Mouse (Mus musculus) left cerebral cortex, adult 9 months (tissue): Measurements from ENCODE around the gene Pax5.

Experiments
- DNase-seq, 2 experiments: peaks; one replicate each; pipeline ENCODE4 v3.0.0; 2022; ENCODE audit warnings: low spot score in 2 of 2

Pax5 gene

DNA sequence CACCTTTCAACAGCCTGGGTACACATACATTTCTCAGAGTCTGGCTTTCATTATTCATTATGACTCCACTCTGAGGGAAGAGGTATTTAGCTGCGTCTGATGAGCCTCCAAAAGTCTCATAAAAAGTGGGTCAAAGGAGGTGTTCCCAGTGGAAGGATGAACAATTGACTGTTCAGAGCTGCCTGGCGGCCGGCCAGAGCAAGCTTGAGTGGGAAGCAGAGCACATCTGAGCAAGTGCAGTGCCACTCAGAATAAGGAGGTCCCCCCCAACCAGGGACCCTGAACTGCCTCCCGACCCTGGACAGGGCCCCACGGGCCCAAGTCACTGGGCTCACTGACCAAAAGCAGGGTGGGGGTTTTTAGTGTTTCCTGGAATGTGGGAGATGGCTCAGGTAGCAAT, 109.4 kb downstream of the Pax5 start:
- peak; percentile 19 to 56 for DNase-seq

DNA sequence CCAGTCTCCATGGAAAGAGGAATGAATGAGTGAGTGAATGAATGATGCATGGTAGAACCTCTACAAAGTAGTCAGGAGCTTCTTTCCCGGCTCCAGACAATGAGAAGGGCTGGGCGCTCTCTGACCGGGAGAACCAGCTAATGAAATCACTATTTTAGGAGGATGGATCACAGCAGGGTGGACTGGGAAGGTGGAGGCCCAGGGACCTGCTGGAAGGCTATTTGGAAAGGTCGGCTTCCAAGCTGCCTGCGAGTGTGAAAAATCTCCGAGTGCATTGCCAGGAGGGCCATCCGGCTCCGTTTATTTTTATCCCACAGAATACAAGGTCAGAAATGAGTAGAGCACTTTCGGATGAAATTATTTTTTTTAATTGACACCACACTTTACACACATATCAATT, 112.3 kb downstream of the Pax5 start:
- no peak for DNase-seq

DNA sequence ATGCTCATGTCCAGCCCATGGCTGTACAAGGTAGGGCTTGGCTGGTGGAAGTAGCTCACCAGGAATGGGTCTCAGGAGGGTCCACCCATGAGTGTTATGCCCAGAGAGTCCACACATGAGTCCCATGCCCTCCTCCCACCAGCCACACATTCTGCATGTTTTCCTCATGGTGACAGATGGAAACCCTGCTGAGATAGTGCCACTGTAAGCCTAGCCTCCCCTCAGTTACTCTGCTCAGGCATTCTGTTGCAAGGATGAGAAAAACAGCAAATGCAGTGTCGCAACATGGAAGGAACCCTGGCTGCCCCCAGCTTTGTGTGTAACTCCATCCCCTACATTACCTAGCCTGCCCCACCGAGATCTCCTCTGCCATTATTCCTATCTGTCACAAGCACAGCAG, 117.2 kb downstream of the Pax5 start:
- DNase-seq: no peak

GRCm38 (mm10) chr4:44582687-44583086, 127.6 kb downstream of the Pax5 start:
- no peak for DNase-seq

- DNase-seq: no peak
These were observed 131.7 kb downstream of the Pax5 start for GRCm38 (mm10) chr4:44578591-44578990.

- peak in 1 of 2 experiments; percentile 22 for DNase-seq
These were observed 133.0 kb downstream of the Pax5 start for GRCm38 (mm10) chr4:44577293-44577692.

DNA sequence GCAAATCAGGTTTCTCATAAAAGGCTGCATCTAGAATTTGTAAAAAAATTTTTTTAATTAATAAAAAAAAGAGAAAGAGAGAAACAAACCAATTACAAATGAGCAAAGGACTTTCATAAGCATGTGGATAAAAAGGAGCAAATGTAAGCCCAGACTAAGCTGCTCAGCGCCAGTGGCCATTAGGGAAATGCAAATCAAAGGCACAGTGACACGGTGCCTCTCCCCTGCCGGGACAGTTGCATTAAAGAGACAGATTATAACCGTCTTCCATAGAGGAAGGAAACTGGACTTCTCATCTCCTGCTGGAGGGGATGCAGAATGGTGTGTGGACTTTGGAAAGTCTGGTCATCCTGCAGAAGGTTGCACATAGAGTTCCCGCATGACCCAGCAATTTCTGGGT, 133.5 kb downstream of the Pax5 start:
- no peak for DNase-seq

- no peak for DNase-seq
These were observed 137.3 kb downstream of the Pax5 start for GRCm38 (mm10) chr4:44573017-44573416.

GRCm38 (mm10) chr4:44572373-44572772, 137.9 kb downstream of the Pax5 start:
- DNase-seq: no peak

DNA sequence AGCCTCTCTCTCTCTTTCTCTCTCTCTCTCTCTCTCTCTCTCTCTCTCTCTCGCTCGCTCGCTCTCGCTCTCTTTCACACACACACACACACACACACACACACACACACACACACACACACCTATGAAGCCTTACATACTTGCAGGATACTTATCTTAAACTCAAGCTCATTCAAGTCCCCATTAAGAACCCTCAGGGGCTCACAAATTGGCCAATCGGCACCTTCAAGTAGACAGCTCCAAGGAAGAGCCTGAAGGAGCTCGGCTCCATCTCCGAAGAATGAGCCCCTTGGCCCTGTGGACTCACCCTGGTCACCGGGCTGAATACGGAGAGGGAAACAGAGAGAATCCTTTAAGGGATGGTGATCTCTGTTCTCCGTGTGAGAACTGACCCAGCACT, 141.1 kb downstream of the Pax5 start:
- DNase-seq: no peak

DNA sequence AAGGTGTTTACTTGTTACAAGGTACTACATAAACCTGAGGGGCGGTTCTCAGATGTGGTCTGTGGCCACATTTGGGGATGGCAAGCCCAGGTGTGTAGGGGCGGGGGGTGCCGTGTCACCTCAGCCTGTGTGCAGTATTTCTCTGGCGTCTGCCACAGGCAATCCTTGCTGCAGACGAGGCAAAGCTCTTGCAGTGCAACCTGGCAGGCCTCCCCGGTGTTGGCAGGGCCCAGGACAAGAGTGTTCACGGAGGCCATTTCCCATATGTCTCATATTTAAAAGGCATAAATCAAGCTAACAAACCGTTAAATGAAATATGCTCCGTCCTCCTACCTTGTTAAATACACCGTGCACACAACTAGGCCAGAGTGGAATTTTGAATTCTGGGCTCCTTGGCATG, 141.6 kb downstream of the Pax5 start:
- no peak for DNase-seq

DNA sequence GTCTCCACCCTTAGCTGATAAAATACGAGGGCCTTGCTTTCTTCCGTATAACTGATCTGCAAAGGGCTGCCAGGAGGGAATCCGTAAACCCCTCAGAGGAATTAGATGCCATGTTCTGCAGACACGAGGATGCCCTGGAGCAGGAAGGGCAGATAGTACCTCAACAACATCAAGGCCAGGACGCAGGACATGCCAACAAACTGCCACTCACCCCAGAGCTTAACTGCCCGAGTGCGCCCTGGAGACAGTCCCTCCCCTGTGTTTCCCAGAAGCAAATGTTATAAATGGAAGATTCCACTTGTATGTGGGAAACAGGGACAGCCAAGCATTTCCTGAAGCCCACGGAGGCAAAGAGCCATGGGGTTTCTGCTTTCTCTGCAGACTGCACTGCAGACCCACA, 143.9 kb downstream of the Pax5 start:
- no peak for DNase-seq

DNA sequence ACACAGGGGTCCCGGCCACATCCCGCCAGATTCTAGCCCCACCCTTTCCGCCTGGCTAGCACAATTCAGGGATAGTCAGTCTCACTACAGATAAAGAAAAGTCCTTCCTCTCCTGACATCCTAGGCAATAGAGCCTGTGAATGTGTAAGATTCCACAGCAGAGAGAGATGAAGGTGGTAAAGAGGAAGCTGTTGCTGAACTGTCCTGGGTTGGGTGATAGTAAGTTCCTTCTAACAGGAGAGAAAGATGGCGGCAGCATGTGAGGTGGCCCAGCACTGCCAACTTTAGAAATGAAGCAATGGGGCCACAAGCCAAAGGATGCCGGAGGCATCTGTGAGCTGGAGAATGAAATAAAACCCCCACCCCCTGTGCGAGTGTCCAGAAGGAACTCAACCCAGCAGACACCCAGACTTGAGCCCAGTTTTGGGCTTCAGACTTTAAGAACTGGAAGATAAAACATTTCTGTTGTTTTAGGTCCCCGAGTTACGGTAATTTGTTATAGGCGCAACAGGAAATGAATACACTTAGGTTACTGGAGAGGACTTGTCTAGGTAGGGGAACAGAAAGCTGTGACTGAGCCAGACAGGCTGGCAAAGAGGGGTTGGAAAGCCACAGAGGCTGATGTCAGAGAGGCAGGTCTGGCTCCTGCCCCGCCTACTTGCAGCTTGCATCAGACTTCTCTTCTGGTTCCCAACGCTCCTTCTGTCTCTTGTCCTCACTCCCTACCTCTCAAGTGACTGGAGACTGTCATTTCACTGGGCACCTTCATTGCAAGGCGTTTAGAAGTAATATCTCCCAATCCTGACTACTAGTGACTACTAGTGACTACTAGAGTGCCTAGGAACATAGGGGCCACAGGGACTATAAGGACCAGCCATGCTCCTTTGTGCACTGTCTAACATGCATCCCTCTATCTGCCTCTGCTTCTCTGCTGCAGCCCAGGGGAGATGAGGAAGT, 144.9 kb downstream of the Pax5 start:
- no peak for DNase-seq

DNA sequence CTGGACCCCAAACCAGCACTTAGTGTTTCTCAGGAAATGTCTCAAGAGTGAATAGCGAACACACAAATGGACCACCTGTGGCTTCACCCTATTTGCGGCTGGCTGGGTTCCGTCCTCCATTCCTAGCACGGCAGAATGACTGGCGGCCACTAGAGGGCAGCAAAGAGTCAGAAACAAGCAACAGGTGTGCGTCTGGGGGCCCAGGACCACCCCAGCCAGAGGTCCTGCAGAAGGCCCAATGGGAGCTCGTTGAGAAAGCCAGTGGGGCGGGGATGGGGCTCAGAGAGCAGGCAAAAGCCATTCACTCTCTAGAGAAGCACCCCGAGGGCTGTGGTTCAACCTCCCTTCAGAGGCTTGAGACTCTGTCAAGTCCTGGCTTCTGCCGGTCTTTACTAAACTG, 145.7 kb downstream of the Pax5 start:
- DNase-seq: peak; percentile 13 to 71

GRCm38 (mm10) chr4:44560956-44561355, 149.3 kb downstream of the Pax5 start:
- DNase-seq: no peak

DNA sequence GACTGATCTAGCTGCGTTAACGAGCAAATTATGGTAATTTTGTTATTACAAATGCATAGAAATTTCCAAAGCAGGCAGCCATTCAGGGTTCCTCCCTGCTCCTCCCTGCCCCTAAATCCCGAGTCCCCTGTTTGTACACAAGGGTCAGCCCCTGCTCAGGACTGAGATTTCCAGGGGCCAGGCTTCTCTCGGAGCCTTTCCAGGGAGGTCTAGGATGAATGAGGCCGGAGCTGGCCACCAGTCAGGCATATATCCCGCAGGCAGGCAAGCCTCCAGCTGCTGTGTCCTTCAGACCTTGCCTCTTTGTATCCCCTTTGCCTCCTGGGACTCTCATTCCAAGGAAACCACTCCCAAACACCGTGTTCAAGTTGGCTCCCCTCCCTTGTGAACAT, 151.7 kb downstream of the Pax5 start:
- DNase-seq: no peak

DNA sequence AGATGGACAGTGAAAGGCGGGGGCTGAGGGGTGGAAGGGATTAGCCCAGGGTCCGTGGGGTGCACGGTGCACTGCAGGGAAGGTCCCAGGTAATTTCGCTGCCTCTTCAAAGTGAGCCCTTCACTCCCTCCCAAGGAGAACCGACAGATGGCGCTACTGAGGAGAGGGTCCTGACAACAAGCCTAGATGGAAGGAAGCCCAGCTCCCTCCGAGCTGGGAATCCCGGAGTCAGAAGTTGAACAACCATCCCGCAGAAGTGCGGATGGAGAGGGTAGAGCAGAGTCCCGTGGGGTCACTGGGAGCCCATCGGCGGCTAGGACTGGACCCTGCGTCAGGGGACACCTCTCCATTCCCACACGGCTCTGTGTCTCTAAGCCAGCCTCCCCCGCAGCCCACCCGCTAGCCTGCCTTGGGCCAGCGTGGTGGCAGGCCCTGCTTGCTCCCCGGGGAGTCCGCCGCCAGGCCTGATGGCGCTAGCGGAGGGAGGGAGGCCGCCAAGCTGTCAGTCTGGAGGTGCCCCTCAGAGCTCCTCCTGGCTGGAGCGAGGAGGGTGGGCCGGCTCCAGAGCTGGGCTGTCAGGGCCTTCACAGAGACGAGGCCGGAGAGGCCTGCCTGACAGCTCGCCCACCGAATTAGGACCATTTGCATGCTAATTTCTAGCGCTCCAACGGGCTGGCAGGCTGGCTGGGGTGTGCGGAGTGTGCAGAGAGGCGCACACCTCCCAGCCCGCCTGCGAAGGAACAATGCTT, 152.3 kb downstream of the Pax5 start:
- peak in 1 of 2 experiments; percentile 21 for DNase-seq

DNA sequence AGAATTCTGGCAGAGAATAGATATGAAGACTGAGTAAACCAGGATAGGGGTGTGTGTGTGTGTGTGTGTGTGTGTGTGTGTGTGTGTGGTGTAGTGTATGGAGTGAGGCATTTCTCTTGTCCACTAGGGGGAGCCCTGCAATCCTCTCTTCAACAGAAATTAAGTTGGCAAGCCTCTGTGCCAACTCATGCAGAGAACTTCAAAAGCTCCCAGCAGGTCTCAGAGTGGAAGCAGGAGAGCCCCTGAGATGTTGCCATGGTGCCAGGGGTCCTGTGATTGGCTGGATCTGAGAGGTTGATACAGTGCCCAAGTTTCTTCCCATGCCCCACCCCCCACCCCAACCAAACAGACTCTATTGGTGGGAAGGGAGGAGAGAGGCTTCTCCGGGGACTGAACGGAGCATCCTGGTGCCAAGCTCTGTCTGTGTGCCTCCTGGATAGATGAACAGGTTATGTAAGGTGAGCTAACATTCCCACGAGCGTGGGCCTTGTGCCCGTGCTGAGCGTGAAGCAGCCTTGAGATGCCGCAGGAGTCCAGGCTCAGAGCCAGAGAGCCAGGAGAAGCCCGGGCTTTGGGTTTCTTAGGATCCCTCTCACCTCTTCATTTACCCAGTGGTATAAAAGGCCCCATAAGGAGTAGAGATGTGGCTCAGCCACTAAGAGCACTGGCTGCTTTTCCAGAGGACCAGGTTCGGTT, 153.6 kb downstream of the Pax5 start:
- no peak for DNase-seq

DNA sequence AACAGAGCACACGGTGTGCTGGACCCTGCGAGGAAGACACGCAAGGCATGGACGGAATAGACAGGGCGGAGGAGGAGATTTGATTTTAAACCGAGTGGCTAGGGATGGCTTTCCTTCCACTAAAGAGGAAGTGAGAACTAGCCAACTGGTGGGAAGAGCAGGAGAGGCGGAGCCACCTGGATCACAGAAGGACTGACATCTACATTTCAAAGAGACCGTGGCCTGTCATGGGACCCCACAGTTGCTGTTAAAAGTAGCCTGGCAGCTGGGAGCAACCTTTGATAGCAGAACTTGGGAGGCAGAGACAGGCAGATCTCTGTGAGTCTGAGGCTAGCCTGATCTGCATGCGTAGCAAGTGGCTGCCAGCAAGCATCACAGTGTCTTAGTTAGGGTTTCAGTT, 154.7 kb downstream of the Pax5 start:
- no peak for DNase-seq

DNA sequence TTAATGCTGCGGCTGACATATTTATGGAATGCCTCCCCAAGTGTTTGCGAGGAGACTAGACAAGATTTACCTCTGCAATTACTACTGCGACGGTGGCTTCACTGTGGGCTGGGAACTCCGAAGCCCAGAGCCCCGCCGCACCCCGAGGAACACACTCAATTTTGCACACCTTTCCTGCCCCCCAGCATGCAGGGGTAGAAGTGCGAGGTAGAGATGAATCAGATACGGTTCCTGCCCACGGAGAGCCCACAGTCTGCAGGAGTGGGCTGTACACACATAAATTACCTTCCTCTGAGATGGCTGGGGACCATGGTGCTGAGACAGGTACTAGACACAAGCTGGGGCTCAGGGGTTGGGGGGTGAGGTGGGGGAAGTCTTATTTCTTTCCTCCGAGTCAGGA, 158.8 kb downstream of the Pax5 start:
- DNase-seq: no peak

DNA sequence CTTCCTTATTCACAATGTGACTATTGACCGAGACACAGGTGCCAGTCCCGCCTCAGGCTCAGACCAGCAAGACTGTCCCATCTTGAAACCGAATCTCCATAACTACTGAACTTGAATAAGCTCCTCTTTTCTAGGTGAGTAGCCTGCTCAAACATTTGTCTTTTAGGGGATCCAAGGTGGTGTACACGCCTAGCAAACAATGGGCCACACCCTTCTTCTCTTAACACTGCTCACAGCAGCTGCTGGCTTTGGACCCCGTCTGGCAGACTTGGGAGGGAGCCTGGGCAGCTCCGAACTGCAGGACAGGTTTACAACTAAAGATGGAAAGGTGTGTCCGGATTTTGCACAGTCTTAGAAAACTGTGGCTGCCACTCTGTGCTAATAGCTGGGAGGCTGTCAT, 161.3 kb downstream of the Pax5 start:
- DNase-seq: no peak

GRCm38 (mm10) chr4:44545669-44546068, 164.6 kb downstream of the Pax5 start:
- DNase-seq: no peak
